In genomic region chr19:56068854-56069253, GRCm38 (mm10) we compare ENCODE assay signal across 10 mouse cellular contexts.
A peak's percentile ranks its signal among the peaks of the same experiment; 100 is the strongest.
DNase-seq lines count a peak whose midpoint lies in the region; ATAC-seq and TF ChIP-seq lines count a peak whose summit lies in the region.
"Had no signal": no experiment of that assay in that cellular context is flagged by ENCODE, and none has a peak within 500 bp of the region (broad histone marks: within the 10 kb centered on the region; RNA-seq: fewer than 3 reads in every experiment).

No protein-coding gene starts in this region.

- peak; percentile 10 for DNase-seq in hindbrain, embryonic 10.5 days (ENCODE audit: low spot score)
- DNase-seq in naive thymus-derived CD4-positive, alpha-beta T cell, adult 2 months (ENCODE audit: low read depth): peak; percentile 56
- DNase-seq in yolk sac, embryonic 10.5 days (ENCODE audit: low spot score): no peak
- no peak for DNase-seq in urinary bladder, postnatal 10 days (ENCODE audit: low spot score)
- no peak for DNase-seq in MN1 (ENCODE audit: low spot score)
- DNase-seq: cerebellum, postnatal 36 days had no signal

- peaks cover 46% of the 10 kb centered on the region for H3K4me1 ChIP-seq in hindbrain, embryonic 10.5 days (replicated peaks)
- peaks cover 22% of the 10 kb centered on the region for H3K4me1 ChIP-seq in hindbrain, embryonic 12.5 days
- H3K4me1 ChIP-seq in bone marrow, adult 2 months (ENCODE audit: control insufficient read depth, insufficient read depth, low read length): no peaks in the 10 kb centered on the region; the same call in 1 of the 2 replicates
- H3K4me1 ChIP-seq in hindbrain, embryonic 13.5 days (replicated peaks): peaks cover 8% of the 10 kb centered on the region

- peak overlapping the region; percentile 67 for H3K27ac ChIP-seq in hindbrain, embryonic 10.5 days
- H3K27ac ChIP-seq in hindbrain, embryonic 12.5 days: no peak overlapping the region
- H3K27ac ChIP-seq in bone marrow, adult 2 months (ENCODE audit: control insufficient read depth, insufficient read depth, low read depth, low read length, poor library complexity): no peak overlapping the region
- no peak overlapping the region for H3K27ac ChIP-seq in hindbrain, embryonic 13.5 days
- H3K27ac ChIP-seq: limb, embryonic 15.5 days had no signal

- H3K4me3 ChIP-seq in hindbrain, embryonic 10.5 days: no peak overlapping the region
- H3K4me3 ChIP-seq in hindbrain, embryonic 12.5 days: no peak overlapping the region
- peak overlapping the region; percentile 58 for H3K4me3 ChIP-seq in bone marrow, adult 2 months (replicated peaks; ENCODE audit: control insufficient read depth, low read depth, low read length)
- H3K4me3 ChIP-seq in hindbrain, embryonic 13.5 days: no peak overlapping the region
- H3K4me3 ChIP-seq: limb, embryonic 15.5 days had no signal

- no peak overlapping the region for H3K4me2 ChIP-seq in hindbrain, embryonic 12.5 days (replicated peaks)
- peak overlapping the region; percentile 17; the same call in 1 of the 2 replicates for H3K4me2 ChIP-seq in hindbrain, embryonic 13.5 days
- H3K4me2 ChIP-seq: limb, embryonic 15.5 days had no signal

- peaks cover 61% of the 10 kb centered on the region for H3K27me3 ChIP-seq in hindbrain, embryonic 10.5 days (ENCODE audit: insufficient read depth, poor library complexity, severe bottlenecking)
- H3K27me3 ChIP-seq in hindbrain, embryonic 12.5 days: 0 out of 2 replicates have a peak, but pooled peaks cover 11% of the 10 kb centered on the region
- H3K27me3 ChIP-seq in hindbrain, embryonic 13.5 days: peaks cover 18% of the 10 kb centered on the region; the same call in 1 of the 2 replicates

- ATAC-seq in hindbrain, embryonic 12.5 days (ENCODE audit: low FRiP score): no peak
- no peak for ATAC-seq in hindbrain, embryonic 13.5 days (ENCODE audit: low FRiP score)

- no peak for TF ChIP-seq CTCF in bone marrow, adult 2 months (IDR thresholded peaks at IDR 0.05; ENCODE audit: control insufficient read depth, insufficient read depth, low read length)

- H3K9me3 ChIP-seq in hindbrain, embryonic 10.5 days: no peaks in the 10 kb centered on the region
- H3K9me3 ChIP-seq in hindbrain, embryonic 12.5 days (replicated peaks): no peaks in the 10 kb centered on the region
- no peaks in the 10 kb centered on the region for H3K9me3 ChIP-seq in hindbrain, embryonic 13.5 days
- H3K9me3 ChIP-seq: limb, embryonic 15.5 days had no signal

- TF ChIP-seq POLR2A in bone marrow, adult 2 months (IDR thresholded peaks at IDR 0.05; ENCODE audit: borderline replicate concordance, control insufficient read depth, low read depth, low read length): no peak

- H3K9ac ChIP-seq in hindbrain, embryonic 12.5 days: no peak overlapping the region
- H3K9ac ChIP-seq in hindbrain, embryonic 13.5 days: no peak overlapping the region; the same call in 1 of the 2 replicates
- H3K9ac ChIP-seq: limb, embryonic 15.5 days had no signal

- H3K36me3 ChIP-seq in hindbrain, embryonic 10.5 days: no peaks in the 10 kb centered on the region
- no peaks in the 10 kb centered on the region for H3K36me3 ChIP-seq in hindbrain, embryonic 12.5 days
- H3K36me3 ChIP-seq in hindbrain, embryonic 13.5 days: no peaks in the 10 kb centered on the region
- H3K36me3 ChIP-seq: limb, embryonic 15.5 days had no signal

- 71% methylated on average over 12 of the region's 12 CpGs for WGBS in hindbrain, embryonic 10.5 days
- WGBS in hindbrain, embryonic 12.5 days: 52% methylated on average over 12 of the region's 12 CpGs
- 3% methylated on average over 12 of the region's 12 CpGs for WGBS in bone marrow, adult 2 months
- WGBS in hindbrain, embryonic 13.5 days: 45% methylated on average over 12 of the region's 12 CpGs

Comparison
In these comparisons a context has a peak if more than half of its experiments do, and no peak if none do; other contexts are left out.
1. DNase-seq: peak in hindbrain, embryonic 10.5 days (single experiment) and naive thymus-derived CD4-positive, alpha-beta T cell, adult 2 months (single experiment); none in yolk sac, embryonic 10.5 days (single experiment), urinary bladder, postnatal 10 days (single experiment) and MN1 (single experiment).